Mouse (Mus musculus) myocyte (in vitro differentiated cells): Measurements from ENCODE around the gene Pgap3. TPM values are rescaled to one million over a fixed set of nuclear protein-coding genes. Genes with fewer than 3 reads are reported as not detected.

Experiments
- H3K27me3 ChIP-seq: one replicate; pipeline ENCODE4 v1.6.1; 2011; ENCODE audit not compliant: control insufficient read depth, insufficient read depth, insufficient read length
- H3K36me3 ChIP-seq: one replicate; pipeline ENCODE4 v1.6.1; 2011; ENCODE audit not compliant: control insufficient read depth, insufficient read depth
- H3K4me2 ChIP-seq: one replicate; pipeline ENCODE4 v1.6.1; 2011; ENCODE audit warnings: low read depth, control low read depth
- H3K4me3 ChIP-seq: one replicate; pipeline ENCODE4 v1.5.1; 2011; ENCODE audit warnings: mild to moderate bottlenecking, control low read depth, moderate library complexity
- H3K79me2 ChIP-seq: one replicate; pipeline ENCODE4 v1.6.1; 2011; ENCODE audit not compliant: control insufficient read depth, insufficient read depth
- H3ac ChIP-seq: one replicate; pipeline ENCODE4 v1.6.1; 2011; ENCODE audit not compliant: control insufficient read depth, insufficient read length
- CEBPB ChIP-seq: IDR thresholded peaks from 2 replicates; pipeline ENCODE4 v1.6.1; 2011; ENCODE audit warnings: mild to moderate bottlenecking, moderate library complexity; ENCODE audit not compliant: poor library complexity, insufficient read depth, severe bottlenecking
- E2F4 ChIP-seq: IDR thresholded peaks from one replicate; pipeline ENCODE4 v1.6.1; 2011; ENCODE audit warnings: mild to moderate bottlenecking, control low read depth, moderate library complexity; ENCODE audit not compliant: insufficient read depth
- MAX ChIP-seq: IDR thresholded peaks from one replicate; pipeline ENCODE4 v1.6.1; 2011; ENCODE audit warnings: low read depth, mild to moderate bottlenecking, control low read depth
- MYOD1 ChIP-seq, 3 experiments: IDR thresholded peaks; one replicate each; pipeline ENCODE4 v1.6.1; 2011; ENCODE audit warnings: control low read depth in 2 of 3, low read depth in 2 of 3, mild to moderate bottlenecking in 2 of 3, moderate library complexity in 1 of 3; ENCODE audit not compliant: insufficient read length in 2 of 3, control insufficient read depth in 1 of 3
- MYOG ChIP-seq, 3 experiments: IDR thresholded peaks; one replicate each; pipeline ENCODE4 v1.6.1; 2011; ENCODE audit warnings: control low read depth in 2 of 3, low read depth in 2 of 3, mild to moderate bottlenecking in 2 of 3; ENCODE audit not compliant: insufficient read length in 2 of 3, control insufficient read depth in 1 of 3, insufficient read depth in 1 of 3
- POLR2A ChIP-seq: IDR thresholded peaks from one replicate; pipeline ENCODE4 v1.6.1; 2011; ENCODE audit warnings: low read depth, mild to moderate bottlenecking, control low read depth, moderate library complexity; ENCODE audit not compliant: insufficient read length
- POLR2AphosphoS2 ChIP-seq: IDR thresholded peaks from one replicate; pipeline ENCODE4 v1.6.1; 2011; ENCODE audit warnings: low read depth, control low read depth; ENCODE audit not compliant: insufficient read length
- REST ChIP-seq: IDR thresholded peaks from one replicate; pipeline ENCODE4 v1.6.1; 2011; ENCODE audit warnings: mild to moderate bottlenecking, control low read depth, moderate library complexity; ENCODE audit not compliant: insufficient read depth, insufficient read length
- SRF ChIP-seq: IDR thresholded peaks from one replicate; pipeline ENCODE4 v1.6.1; 2011; ENCODE audit warnings: low read depth; ENCODE audit not compliant: control insufficient read depth, insufficient read length
- TCF12 ChIP-seq: IDR thresholded peaks from one replicate; pipeline ENCODE4 v1.6.1; 2011; ENCODE audit warnings: mild to moderate bottlenecking, control low read depth; ENCODE audit not compliant: poor library complexity, insufficient read depth, severe bottlenecking
- TCF3 ChIP-seq: IDR thresholded peaks from one replicate; pipeline ENCODE4 v1.6.1; 2011; ENCODE audit warnings: low read depth, control low read depth; ENCODE audit not compliant: insufficient read length
- USF1 ChIP-seq: IDR thresholded peaks from one replicate; pipeline ENCODE4 v1.6.1; 2011; ENCODE audit warnings: low read depth, mild to moderate bottlenecking, control low read depth, moderate library complexity
- polyA plus RNA-seq: library from polyadenylated mRNA; unstranded; fragments of >200 nt; fragmentation: generic; extraction: Trizol; gene quantifications from one replicate; pipeline ENCODE4 v1.2.1, GENCODE M21; 2012; ENCODE audit warnings: missing spikeins

Pgap3 gene
- polyA plus RNA-seq, 1 experiment = 8.7 TPM

DNA sequence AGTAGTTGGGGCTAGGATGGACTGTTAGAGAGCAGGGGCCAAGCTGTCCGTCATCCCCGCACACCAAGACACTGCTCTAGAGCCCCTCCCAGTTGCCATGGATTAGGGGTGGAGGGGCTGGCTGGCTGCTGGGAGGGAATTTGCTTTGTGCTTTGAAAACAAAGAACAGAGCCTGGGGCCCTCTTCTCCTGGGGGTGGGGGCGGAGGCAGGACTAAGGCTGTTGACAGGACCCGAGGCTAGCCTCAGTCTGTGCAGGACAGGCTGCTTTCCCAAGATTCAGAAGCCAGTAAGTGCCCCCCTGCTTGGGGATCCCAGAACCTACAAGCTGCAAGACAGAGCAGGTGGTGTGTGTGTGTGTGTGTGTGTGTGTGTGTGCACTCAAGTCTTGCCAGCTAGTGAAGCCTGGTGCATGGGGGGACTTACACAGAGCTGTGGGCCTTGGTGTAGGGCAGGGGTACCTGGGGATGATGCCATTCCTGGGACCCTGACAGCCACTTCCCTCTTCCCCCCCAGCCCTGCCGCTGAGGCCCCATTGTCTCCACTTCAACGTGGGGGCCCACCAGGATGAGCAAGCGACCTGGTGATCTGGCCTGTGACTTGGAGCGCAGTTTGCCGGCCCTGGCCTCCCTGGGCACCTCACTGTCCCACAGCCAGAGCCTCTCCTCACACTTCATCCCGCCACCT is 28.6 kb downstream of the Pgap3 start:
- no peak overlapping the region for H3K4me2 ChIP-seq
- H3K79me2 ChIP-seq = no peaks in the 10 kb centered on the region
- H3K4me3 ChIP-seq = no peak overlapping the region
- H3ac ChIP-seq = no peak overlapping the region
- no peaks in the 10 kb centered on the region for H3K27me3 ChIP-seq
- peaks cover 17% of the 10 kb centered on the region for H3K36me3 ChIP-seq
- TF ChIP-seq MAX (no peak), MYOD1 (IDR thresholded peaks at IDR 0.05; ENCODE audit: control insufficient read depth in 1 of 3, insufficient read length in 2 of 3, low read depth in 2 of 3) (no peak)

- Histone ChIP-seq H3ac (no peak overlapping the region), H3K36me3 (peaks cover 11% of the 10 kb centered on the region), H3K79me2 (no peaks in the 10 kb centered on the region), H3K4me3 (no peak overlapping the region), H3K4me2 (no peak overlapping the region), H3K27me3 (no peaks in the 10 kb centered on the region)
- TF ChIP-seq CEBPB = no peak
- TF ChIP-seq POLR2A = no peak
- no peak for TF ChIP-seq MYOG (IDR thresholded peaks at IDR 0.05; ENCODE audit: control insufficient read depth in 1 of 3, insufficient read depth in 1 of 3, insufficient read length in 2 of 3, low read depth in 2 of 3)
Measured at GRCm38 (mm10) chr11:98370588-98370987, 29.7 kb downstream of the Pgap3 start.

- TF ChIP-seq CEBPB = no peak
- no peak for TF ChIP-seq E2F4
- TF ChIP-seq USF1 = no peak
- TF ChIP-seq MAX = no peak
- no peak for TF ChIP-seq TCF12
- no peak for TF ChIP-seq TCF3
- no peak for TF ChIP-seq REST
- no peak for TF ChIP-seq MYOD1 (IDR thresholded peaks at IDR 0.05; ENCODE audit: control insufficient read depth in 1 of 3, insufficient read length in 2 of 3, low read depth in 2 of 3)
- TF ChIP-seq POLR2AphosphoS2 = no peak
- Histone ChIP-seq H3K27me3 (no peaks in the 10 kb centered on the region), H3K36me3 (peaks cover 4% of the 10 kb centered on the region), H3K4me3 (no peak overlapping the region), H3K79me2 (no peaks in the 10 kb centered on the region), H3ac (no peak overlapping the region), H3K4me2 (no peak overlapping the region)
Measured at GRCm38 (mm10) chr11:98369337-98369736, 31.0 kb downstream of the Pgap3 start.

DNA sequence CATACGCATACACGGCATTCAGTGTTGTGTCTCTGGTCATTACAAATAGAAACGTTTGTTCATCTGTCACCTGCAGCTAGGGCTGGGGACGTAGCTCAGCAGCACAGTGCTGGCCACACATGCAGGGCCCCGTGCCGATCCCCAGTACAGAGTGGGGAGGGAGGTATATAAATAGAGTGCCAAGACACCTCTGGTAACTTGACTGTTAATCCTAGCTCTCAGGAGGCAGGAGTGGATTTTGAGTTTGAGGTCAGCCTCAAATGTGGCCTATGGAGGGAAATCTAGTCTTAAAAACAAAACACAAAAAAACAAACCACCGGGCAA is 32.5 kb downstream of the Pgap3 start:
- H3ac ChIP-seq = no peak overlapping the region
- H3K27me3 ChIP-seq = no peaks in the 10 kb centered on the region
- no peak for TF ChIP-seq CEBPB
- no peak for TF ChIP-seq TCF3
- TF ChIP-seq E2F4 = no peak
- no peak overlapping the region for H3K4me3 ChIP-seq
- no peak overlapping the region for H3K4me2 ChIP-seq
- H3K36me3 ChIP-seq = no peaks in the 10 kb centered on the region
- peaks cover 2% of the 10 kb centered on the region for H3K79me2 ChIP-seq

- H3K36me3 ChIP-seq = no peaks in the 10 kb centered on the region
- H3K27me3 ChIP-seq = no peaks in the 10 kb centered on the region
- H3K4me3 ChIP-seq = no peak overlapping the region
- TF ChIP-seq MYOG (IDR thresholded peaks at IDR 0.05; ENCODE audit: control insufficient read depth in 1 of 3, insufficient read depth in 1 of 3, insufficient read length in 2 of 3, low read depth in 2 of 3) (peak in 1 of 3 experiments; percentile 33), MAX (no peak), MYOD1 (IDR thresholded peaks at IDR 0.05; ENCODE audit: control insufficient read depth in 1 of 3, insufficient read length in 2 of 3, low read depth in 2 of 3) (peak in 2 of 3 experiments; percentile 44 to 80)
- H3K79me2 ChIP-seq = peaks cover 5% of the 10 kb centered on the region
- no peak overlapping the region for H3ac ChIP-seq
- no peak overlapping the region for H3K4me2 ChIP-seq
Measured at GRCm38 (mm10) chr11:98367171-98367862, 33.0 kb downstream of the Pgap3 start.

GRCm38 (mm10) chr11:98366290-98366689 is 34.0 kb downstream of the Pgap3 start:
- H3K79me2 ChIP-seq = peaks cover 9% of the 10 kb centered on the region
- no peak for TF ChIP-seq USF1
- TF ChIP-seq CEBPB = no peak
- no peak for TF ChIP-seq MYOD1 (IDR thresholded peaks at IDR 0.05; ENCODE audit: control insufficient read depth in 1 of 3, insufficient read length in 2 of 3, low read depth in 2 of 3)
- TF ChIP-seq MAX = no peak
- TF ChIP-seq TCF3 = no peak
- TF ChIP-seq MYOG (IDR thresholded peaks at IDR 0.05; ENCODE audit: control insufficient read depth in 1 of 3, insufficient read depth in 1 of 3, insufficient read length in 2 of 3, low read depth in 2 of 3) = no peak
- no peak for TF ChIP-seq TCF12
- no peak for TF ChIP-seq E2F4
- TF ChIP-seq SRF = no peak
- no peak for TF ChIP-seq POLR2AphosphoS2
- TF ChIP-seq REST = no peak
- TF ChIP-seq POLR2A = no peak

More at GRCm38 (mm10) chr11:98366290-98366689, 34.0 kb downstream of the Pgap3 start:
- no peak overlapping the region for H3K4me2 ChIP-seq
- no peaks in the 10 kb centered on the region for H3K36me3 ChIP-seq
- H3ac ChIP-seq = no peak overlapping the region
- H3K4me3 ChIP-seq = no peak overlapping the region
- H3K27me3 ChIP-seq = no peaks in the 10 kb centered on the region
